Mouse (Mus musculus) c-Kit-positive CD71-positive TER-119-positive erythroid progenitor cells, embryonic 14.5 days (primary cell): Measurements from ENCODE around the gene Spata7.
"Not testable (repeated sequence)": the region's sequence is repeated elsewhere in the genome, so short reads cannot be mapped to it uniquely, and the experiment has no call there.

Experiments used
- DNase-seq: peaks from one replicate; pipeline ENCODE4 v3.0.0-alpha.2; 2013; ENCODE audit warnings: low spot score

The Spata7 gene

DNA sequence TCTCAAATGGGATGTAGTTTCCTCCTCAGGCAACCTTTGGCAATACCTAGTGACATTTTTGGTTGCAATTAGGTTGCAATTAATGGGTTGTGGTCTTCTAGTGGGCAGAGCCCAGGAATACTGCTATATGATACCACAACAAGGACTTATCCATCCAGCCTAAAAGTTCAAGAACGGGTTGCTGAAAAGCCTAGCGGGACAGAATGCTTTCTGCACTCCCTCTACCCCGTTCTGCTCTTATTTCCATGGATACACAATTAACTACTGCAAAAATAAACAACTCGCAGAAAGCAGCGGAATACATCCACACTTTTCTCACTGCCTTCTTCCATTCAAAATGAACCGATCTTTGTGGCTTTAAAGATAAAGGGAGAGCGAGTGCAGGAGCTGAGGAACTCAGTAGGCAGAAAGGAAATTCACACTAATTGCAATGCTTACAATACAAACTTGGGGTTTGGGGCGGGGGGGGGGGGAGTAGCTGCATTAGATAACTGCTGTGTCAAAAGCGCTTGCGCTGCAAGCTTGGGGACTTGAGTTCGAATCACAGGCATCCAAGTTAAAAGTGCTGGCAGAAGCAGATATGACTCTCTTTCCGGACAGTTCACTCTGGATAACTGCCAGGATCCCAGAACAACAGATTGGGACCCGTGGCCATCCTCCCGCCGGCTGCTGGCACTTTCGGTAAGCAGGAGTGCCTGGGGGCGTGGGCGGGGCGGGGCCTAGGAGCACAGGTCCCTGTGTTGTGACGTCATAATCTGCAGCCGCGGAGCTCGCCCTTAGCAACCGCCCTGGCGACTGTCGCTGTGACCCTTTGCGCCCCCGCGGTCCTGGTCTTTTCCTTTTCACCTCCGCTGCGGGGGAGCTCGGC, at the start of gene Spata7:
Spata7 (plus strand) TSS at position 766 of the 868 bp plus-strand sequence.
- peak; percentile 80 for DNase-seq

DNA sequence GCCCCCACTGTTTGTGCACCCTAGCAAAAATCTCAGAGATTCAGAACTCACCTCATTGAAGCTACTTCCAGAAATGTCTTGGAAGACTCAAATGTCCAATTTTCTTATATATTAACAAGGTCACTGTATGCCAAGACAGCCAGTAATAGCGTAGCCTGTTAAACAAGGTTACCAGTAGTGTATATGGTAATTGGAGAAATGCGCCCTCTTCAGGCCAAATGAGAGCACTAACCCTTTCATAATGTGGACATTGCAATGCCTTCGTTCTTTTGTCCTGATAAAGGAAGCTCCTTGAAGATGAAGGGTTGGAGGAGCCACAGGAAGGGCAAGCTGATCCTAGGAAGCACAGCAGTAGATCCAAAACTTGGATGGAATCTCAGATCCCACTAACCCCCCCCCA, 42.7 kb upstream of the Spata7 start:
- peak; percentile 4 for DNase-seq

DNA sequence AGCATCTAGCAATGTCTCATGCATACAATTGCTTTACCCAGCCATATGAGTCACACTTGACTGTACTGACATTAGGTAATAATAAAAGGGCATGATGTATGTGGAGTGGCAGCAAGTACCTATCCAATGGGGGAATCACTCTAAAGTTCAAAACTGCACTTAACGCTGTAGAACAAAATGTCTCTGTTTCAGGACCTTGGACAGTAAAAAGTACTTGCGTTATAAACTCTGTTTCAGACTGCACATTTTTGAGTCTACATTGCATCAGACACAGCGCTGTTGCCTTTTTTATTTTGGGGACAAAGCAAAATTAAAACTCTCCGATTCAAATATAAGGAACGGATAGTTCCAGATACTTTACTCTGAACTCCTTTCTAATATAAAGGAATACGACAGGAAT, 39.4 kb upstream of the Spata7 start:
- DNase-seq: no peak

DNA sequence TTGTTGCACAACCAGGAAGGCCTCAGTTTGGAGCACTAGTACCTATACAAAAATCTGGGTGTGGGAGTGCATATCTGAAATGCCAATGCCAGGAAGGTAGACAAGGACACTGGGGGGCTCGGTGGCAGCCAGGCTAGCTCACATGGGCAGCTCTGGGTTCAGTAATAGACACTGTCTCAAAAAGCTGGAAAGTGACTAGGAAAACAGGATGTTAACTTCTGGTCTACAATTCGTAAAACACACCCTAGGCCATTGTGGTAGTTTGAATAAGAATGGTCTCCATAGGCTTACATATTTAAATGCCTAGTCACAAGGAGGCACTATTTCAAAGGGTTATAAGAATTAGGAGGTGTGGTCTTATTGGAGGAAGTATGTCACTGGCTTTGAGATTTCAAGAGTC, 36.9 kb upstream of the Spata7 start:
- DNase-seq: no peak

DNA sequence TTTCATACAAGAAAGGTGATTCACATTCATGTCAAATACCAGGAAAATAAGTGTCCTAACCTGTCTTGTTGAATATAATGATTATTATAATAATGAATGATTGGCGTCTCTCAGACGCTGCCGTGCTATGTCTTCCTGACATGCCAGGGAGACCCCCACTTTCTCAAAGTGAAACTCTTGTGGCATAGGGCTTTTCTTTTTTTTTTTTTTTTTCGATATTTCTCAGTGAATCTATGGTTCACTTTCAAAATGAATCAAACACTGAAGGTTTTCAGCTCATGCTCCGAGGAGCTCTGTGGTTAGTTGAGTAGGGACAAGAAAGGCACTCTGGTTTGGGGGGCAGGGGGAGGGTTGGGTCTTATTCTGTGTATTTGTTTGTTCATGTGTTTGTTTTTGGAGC, 27.1 kb upstream of the Spata7 start:
- no peak for DNase-seq

DNA sequence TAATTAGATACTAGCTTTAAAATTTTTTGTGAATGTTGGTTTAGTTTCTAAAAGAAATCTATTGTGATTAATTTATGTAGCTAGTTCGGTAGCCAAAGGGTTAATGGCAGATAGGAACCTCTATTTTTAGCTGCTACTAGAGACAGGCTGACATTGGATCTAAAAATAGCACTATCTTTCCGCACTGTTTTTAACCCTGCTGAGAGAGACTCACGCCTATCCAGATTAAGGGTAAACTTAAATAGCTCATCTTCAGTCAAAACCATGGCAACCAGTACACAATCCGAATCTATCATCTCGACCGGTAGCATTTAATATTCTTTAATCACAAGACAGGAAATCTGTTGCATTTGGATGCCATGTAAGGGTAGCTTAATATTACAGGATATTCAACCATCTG, 25.8 kb upstream of the Spata7 start:
- no peak for DNase-seq

DNA sequence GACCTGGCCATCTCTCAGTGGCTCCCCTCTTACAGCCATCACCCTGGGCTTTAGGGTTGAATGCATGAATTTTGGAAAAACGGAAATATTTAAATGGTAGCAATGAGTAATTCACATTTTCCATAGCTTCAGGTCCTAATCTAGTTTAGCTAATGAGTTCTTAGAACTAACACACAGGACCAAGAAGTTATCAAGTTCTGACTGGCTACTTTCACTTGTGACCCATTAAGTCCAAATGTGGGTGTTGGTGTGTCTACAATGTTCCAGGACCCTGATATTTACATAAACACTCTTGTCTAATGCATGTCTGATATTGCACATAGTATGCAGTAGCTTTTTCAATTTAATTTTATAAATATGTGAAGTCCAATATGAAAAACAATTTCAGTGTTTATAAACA, 22.7 kb upstream of the Spata7 start:
- DNase-seq: no peak

DNA sequence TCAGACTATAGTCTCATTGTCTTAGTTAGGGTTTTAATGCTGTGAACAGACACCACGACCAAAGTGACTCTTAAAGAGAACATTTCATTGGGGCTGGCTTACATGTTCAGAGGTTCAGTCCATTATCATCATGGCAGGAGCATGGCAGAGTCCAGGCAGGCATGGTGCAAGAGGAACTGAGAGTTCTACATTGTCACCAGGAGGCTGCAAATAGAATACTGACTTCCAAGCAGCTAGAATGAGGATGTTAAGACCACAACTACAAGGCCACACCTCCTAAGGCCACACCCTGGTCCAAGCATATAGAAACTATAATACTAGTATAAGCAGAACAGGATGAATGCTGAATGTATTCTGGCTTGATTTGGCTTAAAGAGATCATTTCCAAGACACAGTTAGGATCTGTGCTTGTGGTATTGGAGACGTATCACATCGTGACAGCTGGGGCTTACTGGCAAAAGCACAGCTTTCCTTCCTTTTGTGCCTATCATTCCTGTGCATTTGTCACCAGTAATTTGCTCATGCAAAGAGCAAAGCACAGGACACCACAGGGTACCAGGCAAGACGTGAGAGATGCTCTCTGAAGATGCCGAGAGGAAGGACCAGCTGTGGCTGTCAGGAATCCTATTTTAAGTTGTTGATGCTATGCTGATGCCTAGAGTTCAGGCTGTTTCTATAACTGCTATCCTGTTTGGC, 21.2 kb upstream of the Spata7 start:
- no peak for DNase-seq

DNA sequence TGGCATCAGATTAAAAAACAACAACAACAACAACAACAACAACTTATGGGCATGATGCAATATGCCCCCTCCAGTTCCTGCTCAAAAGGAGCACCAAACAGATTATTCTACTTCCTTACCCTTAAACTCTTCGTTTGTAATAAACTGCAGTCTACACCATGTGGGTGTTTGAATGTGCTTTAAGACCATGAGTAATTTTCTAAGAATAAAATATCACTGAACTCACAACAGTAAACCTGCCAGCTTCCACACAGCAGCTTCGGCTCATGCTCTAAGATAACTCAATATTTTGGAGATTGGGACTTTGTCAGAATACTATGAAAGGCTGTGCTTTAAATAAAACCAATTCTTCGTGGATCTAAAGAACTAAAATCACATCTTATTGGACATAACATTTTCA, 17.6 kb upstream of the Spata7 start:
- no peak for DNase-seq

DNA sequence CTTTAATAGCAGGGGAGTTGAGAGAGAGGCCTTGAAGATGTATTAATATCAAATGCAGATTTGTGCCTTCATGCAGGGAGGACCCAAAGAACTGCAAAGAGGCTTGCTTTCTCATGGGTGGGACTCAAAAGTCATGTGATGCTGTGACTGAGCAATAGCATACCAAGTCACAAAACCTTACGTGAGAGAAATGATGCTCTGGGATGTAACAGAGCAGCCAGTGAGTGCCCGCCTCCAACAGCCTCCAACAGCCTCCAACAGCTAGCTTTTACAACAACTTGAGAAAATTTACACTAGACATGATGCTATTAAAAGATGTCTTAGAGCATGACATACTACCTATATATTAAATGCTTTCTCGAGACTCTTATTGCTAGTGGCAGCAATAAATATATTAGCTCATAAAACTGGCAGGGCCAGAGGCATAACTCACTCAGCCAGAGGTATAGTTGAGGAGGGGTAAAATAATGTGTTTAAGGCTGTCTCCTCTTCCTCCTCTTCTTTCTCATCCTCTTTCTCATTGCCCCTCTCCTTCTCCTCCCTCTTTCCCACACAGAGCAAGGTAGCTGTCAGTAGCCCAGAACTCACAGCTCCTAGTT, 12.9 kb upstream of the Spata7 start:
- no peak for DNase-seq

DNA sequence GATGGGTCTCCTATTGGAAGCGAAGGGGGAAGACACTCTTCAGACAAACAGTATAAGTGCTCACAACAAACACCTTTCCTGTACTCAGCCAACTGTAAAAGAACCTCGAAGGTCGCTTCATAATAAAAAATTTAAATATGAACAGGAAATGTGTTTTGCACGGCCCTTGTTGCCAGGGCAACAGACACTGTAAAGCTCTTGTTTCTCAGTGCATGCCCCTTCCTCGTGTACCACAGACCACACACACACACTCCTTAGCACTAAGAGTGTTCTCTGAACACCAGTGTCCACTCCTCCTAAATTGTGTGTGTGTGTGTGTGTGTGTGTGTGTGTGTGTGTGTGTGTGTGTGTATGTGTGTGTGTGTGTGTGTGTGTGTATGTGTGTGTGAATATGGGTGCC, 12.2 kb upstream of the Spata7 start:
- DNase-seq: no peak

DNA sequence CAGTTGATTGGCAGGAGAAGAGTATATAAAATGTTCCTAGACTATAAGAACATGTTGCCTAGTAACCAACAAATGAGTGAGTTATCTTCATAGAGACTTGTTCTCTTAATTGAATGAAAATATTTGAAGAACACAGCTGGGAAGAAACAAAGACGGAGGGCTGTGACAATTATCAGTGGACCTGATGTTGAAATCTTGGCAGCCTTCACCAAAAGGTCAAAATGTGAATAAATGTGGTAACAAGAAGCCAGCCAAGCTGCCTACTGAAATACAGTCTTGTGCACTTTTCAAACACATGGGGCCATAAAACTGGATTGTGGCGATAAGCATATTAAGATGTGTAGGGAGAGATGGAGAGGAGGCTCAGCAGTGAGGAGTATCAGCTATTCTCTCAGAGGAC, 8.5 kb upstream of the Spata7 start:
- no peak for DNase-seq

DNA sequence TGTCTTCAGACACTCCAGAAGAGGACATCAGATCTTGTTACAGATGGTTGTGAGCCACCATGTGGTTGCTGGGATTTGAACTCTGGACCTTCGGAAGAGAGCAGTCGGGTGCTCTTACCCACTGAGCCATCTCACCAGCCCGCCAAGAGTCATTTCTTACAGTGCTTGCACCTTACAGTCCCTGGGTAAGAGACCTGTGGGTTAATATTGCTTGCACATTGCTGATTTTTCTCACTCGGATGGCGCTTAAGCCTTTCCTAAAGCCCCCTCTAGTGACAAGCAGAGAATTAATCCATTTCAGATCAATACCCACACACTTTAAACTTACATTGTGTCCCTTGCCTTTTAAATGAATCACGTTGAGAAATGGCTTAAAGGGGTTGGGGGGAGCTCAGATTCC, 7.0 kb upstream of the Spata7 start:
- not testable (repeated sequence) for DNase-seq

DNA sequence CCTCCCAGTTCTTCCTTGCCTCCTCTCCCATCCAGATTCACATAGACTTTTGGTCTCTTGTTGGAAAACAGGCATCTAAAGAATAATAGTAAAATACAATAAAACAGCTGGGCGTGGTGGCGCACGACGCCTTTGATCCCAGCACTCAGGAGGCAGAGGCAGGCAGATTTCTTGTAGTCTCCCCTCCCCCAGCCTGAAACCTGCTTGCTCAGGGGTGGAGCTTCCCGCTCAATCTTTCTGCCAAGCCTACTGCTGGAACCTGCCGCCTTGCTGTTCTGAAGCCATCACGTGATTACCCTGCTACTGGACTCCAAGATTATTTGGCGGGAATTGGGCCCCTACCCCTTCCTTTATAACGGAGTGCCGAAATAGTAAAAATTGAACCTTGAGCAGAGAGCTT, 4.7 kb upstream of the Spata7 start:
- not testable (repeated sequence) for DNase-seq

DNA sequence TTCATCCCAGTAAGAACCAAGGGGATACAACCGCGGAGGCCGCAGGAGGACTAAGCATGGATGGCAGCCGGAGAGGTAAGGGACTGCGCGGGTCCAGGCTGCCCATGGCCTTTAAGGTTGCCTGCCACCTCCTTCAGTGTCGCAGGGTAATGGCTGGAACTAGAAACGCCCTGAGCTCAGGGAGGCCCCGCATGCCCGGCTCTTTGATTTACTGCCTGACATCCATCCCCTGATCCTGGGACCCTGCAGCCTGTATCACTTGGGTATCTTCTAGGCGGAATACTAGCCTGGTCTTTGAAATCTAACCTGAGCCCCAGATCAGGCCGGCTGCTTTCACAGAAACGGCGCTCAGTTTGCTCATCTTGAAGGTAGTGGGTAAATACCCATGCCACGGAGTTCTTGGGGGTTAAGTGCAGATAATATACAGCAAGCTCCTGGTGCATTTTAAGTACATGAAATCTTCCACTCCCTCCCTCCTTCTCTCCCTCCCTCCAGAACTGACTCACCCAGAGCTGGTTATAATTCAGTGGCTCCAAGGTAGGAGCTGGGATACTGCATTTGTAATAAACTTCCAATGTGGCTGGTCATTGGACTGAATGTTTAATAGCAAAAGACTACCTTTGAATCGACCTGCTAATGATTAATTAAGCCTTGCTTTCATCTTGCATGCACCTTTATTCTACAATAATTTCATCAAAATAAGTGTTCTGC, 458 bp downstream of the Spata7 start:
- peak; percentile 8 for DNase-seq

DNA sequence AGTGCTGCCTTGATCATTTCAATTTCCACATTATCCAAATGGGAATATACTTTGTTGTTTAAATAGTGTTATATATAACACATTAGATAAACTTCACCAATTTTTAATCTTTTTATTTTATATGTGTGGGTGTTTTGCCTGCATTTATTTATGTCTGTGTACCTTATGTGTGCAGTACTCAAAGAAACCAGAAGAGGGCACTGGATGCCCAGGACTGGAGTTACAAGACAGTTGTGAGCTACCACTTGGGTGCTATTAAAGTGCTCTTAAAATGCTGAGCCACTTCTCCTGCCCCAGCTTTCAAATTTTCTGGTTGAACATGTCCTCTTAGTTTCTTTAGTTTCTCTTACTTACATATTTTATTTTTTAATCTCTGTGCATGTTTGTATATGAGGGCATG, 16.9 kb downstream of the Spata7 start:
- DNase-seq: peak; percentile 27

DNA sequence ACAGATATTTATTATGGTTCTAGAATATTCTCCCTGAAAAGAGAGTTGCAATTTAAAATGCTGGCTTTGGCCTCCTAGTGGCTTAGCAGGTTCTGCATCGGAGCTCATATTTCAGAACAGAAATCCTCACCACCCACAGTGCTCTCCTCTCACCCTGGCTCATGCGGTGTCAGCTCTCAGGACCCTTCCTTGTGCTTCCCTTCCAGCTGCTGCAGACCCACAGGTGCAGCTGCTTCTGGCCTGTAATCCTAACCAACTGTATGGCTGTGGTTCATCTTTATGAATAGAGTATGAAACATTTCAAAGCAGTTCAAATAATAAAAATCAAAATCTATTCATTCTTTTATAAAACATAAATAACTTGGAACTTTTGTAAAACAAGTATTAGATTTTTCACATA, 28.9 kb downstream of the Spata7 start:
- DNase-seq: no peak

DNA sequence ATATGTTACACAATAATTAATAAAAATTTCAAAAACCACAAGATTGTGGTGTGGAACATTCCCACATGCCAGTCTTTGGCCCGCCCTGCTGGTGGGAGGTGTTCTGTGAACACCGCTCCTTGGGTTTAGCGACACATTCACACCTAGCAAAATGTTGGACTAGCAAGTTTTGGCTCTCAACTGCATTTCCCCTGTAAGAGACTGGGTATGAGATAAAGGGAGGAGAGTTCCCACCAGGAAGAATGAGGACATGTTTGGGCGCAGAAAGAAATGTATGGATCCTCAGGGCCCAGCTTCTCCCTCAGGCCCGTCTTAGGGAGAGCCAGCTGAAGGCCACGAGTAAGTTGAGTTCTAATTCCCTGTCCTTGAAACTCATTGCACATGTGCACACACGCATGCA, 34.7 kb downstream of the Spata7 start:
- no peak for DNase-seq

DNA sequence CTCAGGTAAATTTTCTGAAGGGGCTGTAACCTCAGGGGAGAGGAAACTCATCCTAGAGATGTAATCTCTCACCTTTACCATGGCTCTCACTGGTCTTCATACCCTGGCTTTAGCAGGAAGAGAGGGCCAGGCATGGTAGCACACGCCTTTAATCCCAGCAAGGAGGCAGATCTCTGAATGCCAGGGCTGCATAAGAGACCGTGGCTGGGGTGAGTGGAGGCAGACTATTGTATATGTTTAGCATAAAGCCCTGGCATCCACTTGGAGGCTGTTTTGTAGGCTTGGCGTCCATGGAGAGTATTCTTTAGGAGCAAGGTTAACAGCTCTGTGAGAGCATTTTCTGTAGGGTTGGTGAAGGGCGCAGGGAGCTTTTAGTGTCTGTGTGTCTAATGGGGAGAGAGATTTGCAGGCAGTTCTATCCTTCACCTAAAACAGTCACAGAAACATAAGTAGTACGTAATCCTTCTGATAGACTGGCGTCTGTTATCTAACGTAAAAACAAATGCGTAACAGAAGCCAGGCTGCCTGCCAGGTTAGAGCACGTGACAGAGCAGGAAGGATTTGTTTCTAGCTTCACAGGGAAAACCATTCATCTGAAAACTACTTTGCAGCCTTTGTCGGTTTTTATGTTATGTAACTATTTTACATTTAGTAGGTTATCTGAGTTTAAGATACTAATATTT, 40.3 kb downstream of the Spata7 start:
- DNase-seq: no peak

DNA sequence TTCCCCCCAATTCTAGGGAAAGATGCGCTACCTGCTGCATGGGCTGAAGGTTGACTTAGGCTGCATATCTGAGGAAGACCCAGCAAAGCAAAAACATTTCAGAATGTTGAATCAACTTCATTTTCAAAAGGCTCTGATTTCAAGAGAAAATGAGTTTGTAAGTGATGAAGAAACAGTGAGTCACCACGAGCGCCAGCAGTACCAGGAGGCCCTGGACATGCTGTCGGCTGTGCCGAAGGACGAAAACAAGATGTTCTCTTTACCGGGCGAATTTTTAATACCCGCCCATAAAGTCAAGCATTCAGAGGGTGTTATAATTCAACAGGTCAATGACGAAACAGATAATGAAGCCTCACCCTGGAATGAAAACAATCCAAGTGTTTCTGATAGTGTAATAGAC, 41.1 kb downstream of the Spata7 start:
- DNase-seq: no peak

DNA sequence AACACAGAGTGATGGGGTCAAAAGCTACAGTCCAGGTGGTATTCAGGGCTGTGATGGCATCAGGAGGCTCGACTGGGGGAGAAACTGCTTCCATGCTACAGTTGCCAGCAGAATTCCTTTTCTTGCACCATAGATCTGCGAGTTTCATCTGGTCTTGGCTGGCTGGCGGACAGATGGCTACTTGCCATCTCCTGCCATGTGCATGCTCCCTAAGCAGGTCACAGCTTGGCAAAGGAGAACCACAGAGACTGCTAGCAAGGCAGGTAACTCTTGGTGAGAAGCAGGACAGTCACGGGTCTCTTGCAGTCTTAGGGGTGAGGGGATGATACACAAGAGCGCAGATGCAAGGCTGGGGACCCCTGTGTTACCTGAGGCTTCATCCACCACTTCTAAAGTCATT, 41.9 kb downstream of the Spata7 start:
- DNase-seq: no peak

DNA sequence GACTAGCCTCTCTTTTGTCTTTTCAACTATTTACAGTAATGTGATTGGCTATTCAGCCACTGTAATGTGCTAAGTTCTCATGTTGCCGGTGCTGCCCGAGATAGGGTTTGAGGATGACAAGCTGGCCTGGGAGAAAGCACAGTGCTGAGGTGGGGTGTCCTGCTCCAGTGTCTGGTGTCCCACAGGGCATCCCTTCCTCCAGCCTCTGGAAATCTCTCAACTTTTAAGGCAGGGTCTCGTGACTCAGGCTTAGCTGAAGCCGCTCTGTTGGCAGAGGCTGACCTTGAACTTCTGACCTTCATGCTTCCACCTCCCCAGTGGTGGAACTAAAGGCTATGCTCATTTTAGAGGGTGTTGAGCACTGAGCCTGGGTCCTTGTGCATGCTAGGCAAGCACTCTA, 42.5 kb downstream of the Spata7 start:
- DNase-seq: no peak
